Mouse (Mus musculus): ENCODE measurements at regions not wholly inside any gene's neighbourhood (a gene's known extent, or its start where the extent isn't known, plus 50 kb on each side); places are given as distances from the start of the nearest gene placed in this dataset.

DNA sequence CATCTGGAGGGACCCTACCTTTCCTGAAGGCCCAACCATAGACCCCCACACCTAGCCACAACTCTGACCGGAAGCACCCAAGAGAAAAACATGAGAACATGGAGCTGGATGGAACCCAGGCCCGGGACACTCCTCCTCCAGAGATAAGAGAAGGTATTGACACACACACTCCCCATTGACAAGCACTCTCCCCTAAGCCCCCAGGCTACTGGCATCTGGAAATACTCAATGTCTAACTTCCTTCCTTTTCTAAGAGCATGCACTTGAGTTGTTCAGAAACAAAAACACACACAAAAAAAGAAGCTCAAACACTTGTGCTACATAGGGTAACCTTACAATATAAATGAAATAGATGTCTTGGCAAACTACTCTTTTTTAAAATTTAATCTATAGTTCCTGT lies 113.9 kb upstream of the Olfm3 start:
- WGBS = 84% methylated on average over 2 of the region's 2 CpGs
- no peak overlapping the region for H3K4me2 ChIP-seq (replicated peaks)
- no peak overlapping the region for H3K27ac ChIP-seq (replicated peaks)
- no peak overlapping the region for H3K4me3 ChIP-seq
- no peaks in the 10 kb centered on the region for H3K36me3 ChIP-seq
- no peak for ATAC-seq (replicated peaks)
- no peaks in the 10 kb centered on the region for H3K4me1 ChIP-seq
- no peaks in the 10 kb centered on the region for H3K9me3 ChIP-seq
- H3K27me3 ChIP-seq = no peaks in the 10 kb centered on the region
- no peak overlapping the region for H3K9ac ChIP-seq (replicated peaks)

DNA sequence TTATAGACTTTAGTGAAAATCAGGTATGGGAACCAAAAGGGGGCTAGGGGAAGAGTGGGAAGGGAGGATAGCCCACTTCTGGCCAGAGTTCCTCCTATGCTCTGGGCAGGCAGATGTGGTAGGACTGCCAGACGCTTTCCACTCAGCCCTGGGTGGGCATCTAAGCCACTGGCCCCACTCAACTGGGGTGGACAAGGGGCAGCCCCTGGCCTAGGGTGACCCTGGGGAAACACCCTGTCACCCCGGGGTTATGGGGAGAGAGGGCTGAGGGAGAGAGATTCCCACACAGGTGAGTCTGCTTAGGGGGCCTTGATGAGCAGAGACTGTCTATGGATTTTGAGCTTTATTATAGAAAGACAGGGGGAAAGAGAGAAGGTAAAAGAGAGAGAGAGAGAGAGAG lies 70.8 kb upstream of the Olfm3 start:
- Histone ChIP-seq H3K27me3 (no peaks in the 10 kb centered on the region), H3K4me2 (replicated peaks) (no peak overlapping the region), H3K27ac (replicated peaks) (no peak overlapping the region), H3K9ac (replicated peaks) (no peak overlapping the region), H3K9me3 (no peaks in the 10 kb centered on the region), H3K4me3 (no peak overlapping the region), H3K4me1 (no peaks in the 10 kb centered on the region), H3K36me3 (no peaks in the 10 kb centered on the region)
- no peak for ATAC-seq (replicated peaks)
- 89% methylated on average over 2 of the region's 2 CpGs for WGBS

Measured in forebrain, embryonic 15.5 days (tissue).